Mouse (Mus musculus) kidney, adult 9 months (tissue): ENCODE measurements around the gene Cmc2.

ENCODE experiments used
- DNase-seq: peaks from one replicate; pipeline ENCODE4 v3.0.0; 2022

Gene Cmc2

DNA sequence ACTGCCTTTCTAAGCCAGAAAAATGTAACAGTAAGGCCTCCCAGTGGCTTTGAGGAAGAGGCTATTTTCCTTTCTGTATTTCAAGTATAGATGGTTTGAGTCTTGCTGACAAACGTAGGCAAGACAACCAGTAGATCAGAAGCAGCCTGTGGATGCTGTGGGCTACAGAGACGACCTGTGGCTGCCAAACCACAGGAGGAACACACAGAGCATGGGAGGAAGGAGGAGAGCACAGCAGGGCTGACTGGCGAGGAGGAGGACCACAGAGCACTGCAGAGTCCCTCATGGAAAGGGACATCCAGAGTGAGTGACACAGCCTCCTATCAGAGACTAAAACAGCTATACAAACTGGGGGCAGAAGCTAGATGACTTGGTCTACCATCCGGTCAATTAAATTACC, 16.0 kb downstream of the Cmc2 start:
- DNase-seq: no peak

- DNase-seq: no peak
Measured at GRCm38 (mm10) chr8:116904736-116905135, 16.5 kb downstream of the Cmc2 start.

DNA sequence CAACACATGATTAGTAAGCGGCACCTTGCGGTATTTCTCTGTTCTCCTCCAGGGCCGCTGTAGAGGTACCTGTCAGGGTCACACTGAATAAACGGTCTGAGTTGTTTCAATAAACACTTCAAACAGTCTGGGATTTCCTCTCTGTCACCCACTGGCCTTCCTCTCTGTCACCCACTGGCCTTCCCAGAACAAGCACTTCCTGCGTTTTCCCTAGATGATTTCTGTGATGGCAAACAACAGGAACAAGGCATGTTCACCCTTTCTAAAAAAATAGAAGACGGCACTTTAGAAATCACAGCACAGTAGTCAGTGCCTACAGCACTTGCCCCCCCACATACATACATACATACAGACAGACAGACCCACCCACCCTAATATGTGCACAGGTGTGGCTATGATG, 25.7 kb downstream of the Cmc2 start:
- peak; percentile 30 for DNase-seq

DNA sequence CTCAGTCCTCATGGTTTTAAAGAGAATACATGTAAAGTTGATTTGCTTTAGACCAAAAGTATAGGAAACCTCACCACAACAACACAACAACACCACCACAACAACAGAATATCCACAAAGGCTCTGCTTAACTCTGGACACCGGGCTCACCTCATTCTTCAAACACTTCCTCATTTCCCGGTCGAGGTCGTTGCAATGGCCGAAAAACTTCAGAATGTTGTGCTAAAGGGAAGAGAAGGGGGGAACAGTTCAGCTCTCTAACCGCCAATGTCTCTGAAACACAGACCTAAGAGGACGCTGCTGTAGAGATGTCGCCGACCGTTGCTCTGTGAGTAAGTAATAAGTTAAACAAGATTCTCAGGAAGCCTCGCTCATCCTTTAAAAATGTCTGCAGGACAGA, 27.3 kb downstream of the Cmc2 start:
- DNase-seq: no peak

GRCm38 (mm10) chr8:116892636-116893035, 28.6 kb downstream of the Cmc2 start:
- DNase-seq: no peak

DNA sequence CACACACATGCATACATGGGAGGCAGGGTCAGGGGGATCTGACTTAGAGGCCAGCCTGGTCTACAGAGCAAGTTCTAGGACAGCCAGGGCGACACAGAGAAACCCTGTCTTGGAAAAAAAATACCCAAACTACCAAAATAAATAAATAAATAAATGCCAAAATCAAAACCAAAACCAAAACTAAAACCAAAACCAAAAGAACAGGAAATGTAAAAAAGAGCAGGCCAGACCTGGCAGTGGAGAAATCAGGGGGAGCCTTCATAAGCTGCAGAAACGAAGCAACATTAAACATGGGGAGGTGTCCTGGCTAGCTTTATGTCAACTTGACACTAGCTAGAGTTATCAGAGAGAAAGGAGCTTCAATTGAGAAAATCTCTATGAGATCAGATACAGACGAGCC, 29.1 kb downstream of the Cmc2 start:
- DNase-seq: no peak

- DNase-seq: no peak
Measured at GRCm38 (mm10) chr8:116891446-116891845, 29.8 kb downstream of the Cmc2 start.

DNA sequence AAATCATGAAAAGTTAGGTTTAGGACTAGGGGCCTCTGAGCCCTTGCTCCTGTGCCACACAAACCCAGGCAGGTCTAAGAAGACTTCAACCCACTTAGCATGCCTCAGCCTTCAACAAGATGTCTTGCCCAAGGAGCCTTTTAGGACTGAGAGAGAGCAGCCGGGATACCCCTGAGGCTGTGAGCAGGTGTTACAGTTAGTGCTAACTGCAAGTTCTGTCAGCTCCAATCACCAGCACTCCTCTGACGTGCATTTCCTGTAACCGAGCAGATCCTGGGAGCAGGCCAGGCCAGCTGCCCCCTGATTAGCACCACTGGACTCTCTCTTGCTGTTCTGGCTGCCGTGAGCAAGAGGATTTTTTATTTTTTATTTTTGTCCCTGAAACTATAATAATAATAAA, 33.4 kb downstream of the Cmc2 start:
- no peak for DNase-seq

DNA sequence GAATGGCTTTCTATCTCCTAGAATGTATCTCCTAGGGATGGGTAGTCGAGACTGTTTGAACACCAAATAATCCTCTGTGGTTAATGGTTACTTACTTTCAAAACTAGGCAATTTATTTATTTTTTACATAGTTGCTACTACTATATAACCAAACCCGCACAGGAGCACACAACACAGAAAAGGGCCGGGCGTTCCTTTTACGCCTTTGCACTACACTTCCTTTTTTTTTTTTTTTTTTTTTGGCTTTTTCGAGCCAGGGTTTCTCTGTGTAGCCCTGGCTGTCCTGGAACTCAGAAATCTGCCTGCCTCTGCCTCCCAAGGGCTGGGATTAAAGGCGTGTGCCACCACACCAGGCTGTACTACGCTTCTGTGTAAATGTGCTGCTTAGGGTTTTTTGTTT, 39.9 kb downstream of the Cmc2 start:
- no peak for DNase-seq

GRCm38 (mm10) chr8:116875798-116876450, 45.3 kb downstream of the Cmc2 start:
- no peak for DNase-seq

- DNase-seq: no peak
Measured at GRCm38 (mm10) chr8:116873986-116874385, 47.3 kb downstream of the Cmc2 start.

DNA sequence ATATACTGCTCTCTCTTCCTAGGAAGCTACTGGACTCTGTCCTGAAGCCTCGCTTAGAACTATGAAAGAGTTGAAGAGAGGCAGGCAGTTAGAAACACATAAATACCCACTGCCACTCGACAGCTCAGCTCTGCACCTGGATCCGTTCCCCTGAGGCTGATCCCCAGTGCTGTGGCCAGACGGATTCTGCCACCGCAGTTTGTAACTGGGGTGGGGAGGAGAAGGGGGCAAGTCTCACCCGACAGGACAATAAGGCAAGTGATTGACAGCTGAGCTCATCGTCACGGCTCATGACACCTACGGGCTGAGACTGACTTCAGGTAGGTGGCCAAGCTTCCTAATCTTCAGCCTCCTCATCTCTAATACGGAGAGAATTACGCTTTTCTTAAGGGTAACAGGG, 47.7 kb downstream of the Cmc2 start:
- DNase-seq: no peak

DNA sequence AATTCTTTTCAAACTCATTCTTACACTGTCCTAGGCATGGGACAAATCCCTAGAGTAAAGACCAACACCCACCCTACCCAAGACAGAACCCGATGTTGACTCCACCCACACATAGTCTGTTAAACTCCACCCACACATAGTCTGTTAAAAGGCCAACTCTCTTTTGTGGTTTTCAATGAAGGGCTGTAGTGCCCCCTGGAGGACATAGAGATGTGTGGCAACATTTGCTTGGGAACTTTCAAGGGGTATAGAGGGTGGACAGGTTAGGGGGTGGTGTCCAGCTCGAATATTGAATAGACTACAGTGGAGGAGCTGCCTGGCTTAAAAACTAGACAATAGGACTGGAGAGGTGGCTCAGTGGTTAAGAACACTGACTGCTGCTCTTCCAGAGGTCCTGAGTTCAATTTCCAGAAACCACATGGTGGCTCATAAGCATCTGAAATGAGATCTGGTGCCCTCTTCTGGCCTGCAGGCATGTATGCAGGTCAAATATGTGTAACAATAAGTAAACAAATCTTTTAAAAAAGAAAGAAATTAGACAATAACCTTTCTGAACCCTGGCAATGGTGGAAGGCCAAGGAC, 48.4 kb downstream of the Cmc2 start:
- DNase-seq: peak; percentile 55

DNA sequence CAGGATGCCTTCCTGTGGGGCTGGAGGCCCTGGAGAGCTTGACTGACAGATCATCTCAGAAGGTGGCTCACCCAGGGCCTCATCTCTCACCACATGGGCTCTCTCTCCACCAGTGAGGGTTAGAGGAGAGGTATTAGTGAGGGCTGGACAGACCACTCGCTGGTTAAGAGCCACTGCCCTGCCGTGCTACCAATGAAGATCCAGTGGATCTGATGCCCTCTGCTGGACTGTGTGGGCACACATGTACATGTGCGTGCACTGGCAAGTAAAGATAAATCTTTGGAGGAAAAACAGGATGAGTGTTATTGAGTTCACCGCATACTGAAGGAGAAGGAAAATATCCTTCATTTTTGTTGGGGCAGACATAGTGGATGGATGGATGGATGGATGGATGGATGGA, 52.6 kb downstream of the Cmc2 start:
- DNase-seq: peak; percentile 69

GRCm38 (mm10) chr8:116867321-116867720, 53.9 kb downstream of the Cmc2 start:
- peak; percentile 71 for DNase-seq

GRCm38 (mm10) chr8:116866118-116866903, 54.9 kb downstream of the Cmc2 start:
- peak; percentile 53 for DNase-seq

DNA sequence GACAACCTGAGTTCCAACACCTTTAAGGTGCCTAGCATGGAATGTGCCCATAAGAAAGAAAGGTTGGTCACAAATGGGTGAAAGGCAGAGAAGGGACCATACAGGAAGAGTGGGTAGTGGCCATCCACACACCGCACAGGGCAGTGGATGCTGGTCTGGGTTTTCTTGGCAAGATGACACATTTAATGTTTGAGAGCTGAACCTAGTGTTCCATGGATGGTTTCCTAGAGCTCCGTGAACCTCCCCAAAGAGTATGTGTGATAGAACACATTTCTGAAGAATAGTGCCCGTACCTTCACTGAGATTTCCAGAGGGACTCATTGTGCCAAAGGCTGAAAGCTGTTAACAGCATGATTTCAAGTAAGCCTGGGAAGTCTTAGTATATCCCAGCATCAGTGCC, 56.7 kb downstream of the Cmc2 start:
- DNase-seq: no peak

DNA sequence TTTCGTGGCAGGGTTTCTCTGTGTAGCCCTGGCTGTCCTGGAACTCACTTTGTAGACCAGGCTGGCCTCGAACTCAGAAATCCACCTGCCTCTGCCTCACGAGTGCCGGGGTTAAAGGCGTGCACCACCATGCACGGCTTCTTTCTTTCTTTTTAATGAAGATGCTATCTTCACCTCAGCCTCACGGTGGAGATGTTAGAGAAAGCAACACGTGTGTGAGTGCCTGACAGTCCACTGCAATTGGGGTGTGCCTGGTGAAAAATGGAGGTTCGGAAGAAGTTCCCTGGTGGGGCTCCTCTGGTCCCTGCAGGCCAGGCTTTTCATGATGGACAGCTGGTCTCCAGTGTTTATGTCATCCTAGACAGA, 57.2 kb downstream of the Cmc2 start:
- DNase-seq: no peak

DNA sequence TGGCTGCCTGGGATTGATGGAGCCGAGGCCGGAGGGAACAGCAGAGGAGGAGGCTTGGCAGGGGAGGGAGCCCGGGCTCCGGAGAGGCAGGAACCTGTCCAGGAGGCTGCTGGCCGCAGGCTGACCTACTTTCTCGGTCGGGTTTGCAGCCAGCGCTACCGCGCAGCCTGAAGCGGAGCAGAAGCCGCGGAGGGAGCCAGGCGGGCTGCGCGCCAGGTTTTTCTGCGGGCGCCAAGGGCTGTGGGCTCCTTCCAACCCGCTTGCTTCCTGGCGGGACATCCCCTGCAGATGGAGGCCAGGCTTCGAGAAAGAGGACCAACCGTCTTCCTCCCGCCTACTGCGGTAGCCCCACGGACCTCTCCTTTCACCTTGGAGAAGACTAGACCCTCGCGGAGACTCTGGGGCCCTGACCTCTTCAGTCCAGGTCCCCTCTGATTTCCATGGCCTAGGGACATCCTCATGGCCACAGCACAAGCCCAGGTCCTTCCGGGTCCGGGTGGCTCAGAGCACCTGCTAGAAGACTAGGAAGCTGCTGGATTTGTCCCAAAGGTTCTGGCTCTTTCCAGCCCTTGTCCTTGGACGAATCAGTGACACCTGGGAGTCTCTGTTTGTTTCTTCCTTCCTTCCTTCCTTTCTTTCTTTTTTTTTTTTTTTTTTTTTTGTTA, 57.8 kb downstream of the Cmc2 start:
- DNase-seq: peak; percentile 76

DNA sequence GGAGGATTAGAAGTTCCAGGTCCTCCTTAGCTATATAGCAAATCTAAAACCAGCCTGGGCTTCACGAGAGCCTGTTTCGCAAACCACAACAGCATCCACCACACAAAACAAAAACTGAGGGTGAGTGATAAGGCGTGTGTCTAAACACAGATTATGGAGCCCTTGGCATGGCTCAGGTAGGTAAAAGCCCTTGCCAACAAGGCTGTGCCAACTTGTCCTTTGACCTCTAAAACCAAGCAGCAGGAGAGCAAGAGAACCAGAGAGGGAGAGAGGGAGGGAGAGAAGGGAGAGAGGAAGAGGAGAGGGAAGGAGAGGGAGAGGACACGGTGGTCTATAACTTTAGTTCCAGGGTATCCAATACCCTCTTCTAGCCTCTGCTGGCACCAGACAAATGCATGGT, 59.1 kb downstream of the Cmc2 start:
- peak; percentile 32 for DNase-seq

- no peak for DNase-seq
Measured at GRCm38 (mm10) chr8:116852042-116852441, 69.2 kb downstream of the Cmc2 start.

DNA sequence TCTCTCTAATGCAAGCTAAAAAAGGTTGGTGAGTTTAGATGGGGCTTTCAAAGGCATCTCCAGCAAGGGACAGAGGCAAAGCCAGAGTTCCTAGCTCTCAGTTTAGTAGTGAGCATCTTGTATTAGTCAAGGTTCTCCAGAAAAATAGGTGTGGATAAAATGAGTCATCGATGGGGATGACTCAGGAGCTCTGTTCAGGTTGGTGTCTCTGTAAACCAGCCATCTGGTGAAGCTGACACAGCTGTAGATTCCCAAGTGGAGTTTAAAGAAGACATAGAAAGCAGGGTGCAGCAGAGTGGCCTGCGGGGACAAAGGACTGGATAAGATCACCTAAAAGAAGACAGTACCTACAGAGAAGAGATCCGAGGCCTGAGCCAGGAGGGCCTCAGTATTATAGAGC, 73.2 kb downstream of the Cmc2 start:
- no peak for DNase-seq

DNA sequence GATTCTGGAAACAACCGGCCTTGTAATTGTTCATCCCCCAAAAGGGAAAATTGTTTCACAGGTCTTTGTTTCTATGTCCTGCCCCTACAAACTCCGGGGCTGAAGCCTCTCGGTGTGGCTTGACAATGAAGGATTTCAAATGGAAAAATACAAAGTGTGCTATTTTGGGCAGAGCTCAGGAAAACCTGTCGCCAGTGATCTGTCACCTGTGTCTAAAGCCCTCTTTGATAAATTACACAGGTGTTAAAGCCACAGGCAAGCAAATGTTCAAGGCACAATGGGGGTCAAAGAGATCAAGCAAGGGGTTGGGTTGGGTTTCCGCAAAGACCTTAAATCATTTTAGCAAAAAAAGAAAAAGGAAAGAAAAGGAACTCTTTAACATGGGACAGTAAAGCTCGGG, 78.6 kb downstream of the Cmc2 start:
- DNase-seq: no peak
